Mouse (Mus musculus) bone marrow, adult 2 months (tissue): ENCODE results near the gene Sp1. TPM values are rescaled to one million over a fixed set of nuclear protein-coding genes. Genes with fewer than 3 reads are reported as not detected.

ENCODE experiments used
- H3K27ac ChIP-seq: fragments of 200-500 bp; 2 replicates; pipeline ENCODE4 v1.5.1; 2012; ENCODE audit warnings: low read depth, mild to moderate bottlenecking, control low read depth, inconsistent platforms, low read length; ENCODE audit not compliant: control insufficient read depth, poor library complexity, insufficient read depth
- H3K4me1 ChIP-seq: fragments of 200-500 bp; 2 replicates; pipeline ENCODE4 v1.6.1; 2011; ENCODE audit warnings: low read length; ENCODE audit not compliant: control insufficient read depth, insufficient read depth
- H3K4me3 ChIP-seq: fragments of 200-500 bp; replicated peaks from 2 replicates; pipeline ENCODE3; 2011; ENCODE audit warnings: mild to moderate bottlenecking, low read depth, low read length, control low read depth; ENCODE audit not compliant: control insufficient read depth
- CTCF ChIP-seq: fragments of 200-500 bp; IDR thresholded peaks from 2 replicates; pipeline ENCODE4 v1.5.1; 2011; ENCODE audit warnings: low read length, control low read depth; ENCODE audit not compliant: control insufficient read depth, insufficient read depth
- POLR2A ChIP-seq: fragments of 200-500 bp; IDR thresholded peaks from 2 replicates; pipeline ENCODE4 v1.6.1; 2011; ENCODE audit warnings: low read depth, mild to moderate bottlenecking, control low read depth, low read length, borderline replicate concordance; ENCODE audit not compliant: control insufficient read depth
- WGBS: fragments of 180-500 bp; shearing (Covaris S2); methylation state at CpG from one replicate; pipeline ENCODE4 v1.1.7; 2018; 5-methylcytosine and 5-hydroxymethylcytosine counted together
- polyA plus RNA-seq: library from polyadenylated mRNA; stranded (reverse); fragments of >200 nt; gene quantifications from 2 replicates; pipeline ENCODE4 v1.2.4, GENCODE M21; 2011; ENCODE audit warnings: low replicate concordance; ENCODE audit not compliant: missing spikeins, insufficient read depth, insufficient read length

Sp1 gene
- polyA plus RNA-seq, 1 experiment = 35.2 TPM

DNA sequence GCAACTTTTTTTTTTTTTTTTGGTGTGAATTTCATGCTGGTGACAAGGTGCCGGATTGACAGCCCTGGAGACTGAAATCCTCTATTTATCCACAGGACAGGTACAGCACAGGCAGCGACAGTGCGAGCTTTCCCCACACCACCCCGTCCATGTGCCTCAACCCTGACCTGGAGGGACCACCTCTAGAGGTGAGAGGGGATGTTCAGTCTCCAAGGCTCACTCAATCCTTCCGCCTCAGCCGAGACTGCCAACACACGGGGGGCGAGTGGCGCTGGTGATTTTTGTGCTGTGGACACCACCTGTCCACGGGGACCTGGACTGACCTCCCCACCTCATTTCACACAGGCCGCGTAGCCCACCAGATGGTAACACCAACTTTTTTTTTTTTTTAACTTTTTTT is 79.9 kb downstream of the Sp1 start:
- H3K4me1 ChIP-seq = no peaks in the 10 kb centered on the region
- H3K4me3 ChIP-seq = no peak overlapping the region
- no peak for TF ChIP-seq CTCF
- no peak for TF ChIP-seq POLR2A
- no peak overlapping the region for H3K27ac ChIP-seq
- 94% methylated on average over 12 of the region's 12 CpGs for WGBS

Other genes with a start within 250 kb of the Sp1 start
- 22.8 and 34.5 TPM in 2 replicates for gene Zfp740, start 202.9 kb upstream of the Sp1 start, polyA plus RNA-seq
- 13.6 and 18.5 TPM in 2 replicates for gene Csad, start 201.4 kb upstream of the Sp1 start, polyA plus RNA-seq
- gene Itgb7, start 174.2 kb upstream of the Sp1 start, polyA plus RNA-seq = 39.1 and 140 TPM in 2 replicates
- gene Rarg, start 148.6 kb upstream of the Sp1 start, polyA plus RNA-seq = 17.1 and 36.3 TPM in 2 replicates
- gene Gm9918, start 135.6 kb upstream of the Sp1 start, polyA plus RNA-seq = not detected in 2 replicates
- gene Mfsd5, start 126.7 kb upstream of the Sp1 start, polyA plus RNA-seq = 10.5 and 13.5 TPM in 2 replicates
- gene Espl1, start 109.9 kb upstream of the Sp1 start, polyA plus RNA-seq = 22.9 and 39.8 TPM in 2 replicates
- 352 and 432 TPM in 2 replicates for gene Pfdn5, start 80.0 kb upstream of the Sp1 start, polyA plus RNA-seq
- gene Myg1, start 74.4 kb upstream of the Sp1 start, polyA plus RNA-seq = 40.0 and 43.6 TPM in 2 replicates
- 56.6 and 97.9 TPM in 2 replicates for gene Aaas, start 55.4 kb upstream of the Sp1 start, polyA plus RNA-seq
- 3.2 and 3.5 TPM in 2 replicates for gene Sp7, start 39.0 kb upstream of the Sp1 start, polyA plus RNA-seq
- 4.8 TPM in 1 of 2 replicates, not detected in the other for gene Amhr2, start 39.2 kb downstream of the Sp1 start, polyA plus RNA-seq
- 125 and 251 TPM in 2 replicates for gene Prr13, start 52.9 kb downstream of the Sp1 start, polyA plus RNA-seq
- 210 and 264 TPM in 2 replicates for gene Pcbp2, start 64.4 kb downstream of the Sp1 start, polyA plus RNA-seq
- not detected in 2 replicates for gene Gm10337, start 97.6 kb downstream of the Sp1 start, polyA plus RNA-seq
- gene Map3k12, start 110.9 kb downstream of the Sp1 start, polyA plus RNA-seq = 2.2 and 3.1 TPM in 2 replicates
- gene Tarbp2, start 112.0 kb downstream of the Sp1 start, polyA plus RNA-seq = 38.4 and 67.5 TPM in 2 replicates
- 16.0 and 32.7 TPM in 2 replicates for gene Npff, start 118.8 kb downstream of the Sp1 start, polyA plus RNA-seq
- 7.3 TPM in 1 of 2 replicates, not detected in the other for gene Gm28047, start 218.9 kb downstream of the Sp1 start, polyA plus RNA-seq
- 29.6 and 45.2 TPM in 2 replicates for gene Atf7, start 219.3 kb downstream of the Sp1 start, polyA plus RNA-seq